Mouse (Mus musculus) ES-CJ7 (cell line): ENCODE results near the gene Nfkbid.
A peak's percentile ranks its signal among the peaks of the same experiment; 100 is the strongest.

Experiments used
- DNase-seq: peaks from one replicate; pipeline ENCODE4 v3.0.0; 2011; ENCODE audit warnings: low read depth, low spot score

Nfkbid gene

GRCm38 (mm10) chr7:30421175-30421889, at the start of gene Nfkbid:
TSS of gene Nfkbid (plus strand) at chr7:30421732.
- DNase-seq = peak; percentile 90

- DNase-seq = peak; percentile 100
Measured at GRCm38 (mm10) chr7:30373501-30373962, 48.0 kb upstream of the Nfkbid start.

- no peak for DNase-seq
Measured at GRCm38 (mm10) chr7:30380061-30380460, 41.5 kb upstream of the Nfkbid start.

GRCm38 (mm10) chr7:30384106-30384505, 37.4 kb upstream of the Nfkbid start:
- peak; percentile 28 for DNase-seq

- no peak for DNase-seq
Measured at GRCm38 (mm10) chr7:30392746-30393520, 28.6 kb upstream of the Nfkbid start.

GRCm38 (mm10) chr7:30393631-30394030, 27.9 kb upstream of the Nfkbid start:
- no peak for DNase-seq

GRCm38 (mm10) chr7:30394379-30394778, 27.2 kb upstream of the Nfkbid start:
- no peak for DNase-seq

- DNase-seq = peak; percentile 50
Measured at GRCm38 (mm10) chr7:30394871-30395270, 26.7 kb upstream of the Nfkbid start.

GRCm38 (mm10) chr7:30399671-30400070, 21.9 kb upstream of the Nfkbid start:
- DNase-seq = no peak

GRCm38 (mm10) chr7:30402343-30402742, 19.2 kb upstream of the Nfkbid start:
- no peak for DNase-seq

GRCm38 (mm10) chr7:30408639-30409038, 12.9 kb upstream of the Nfkbid start:
- DNase-seq = no peak

- DNase-seq = no peak
Measured at GRCm38 (mm10) chr7:30409789-30410188, 11.7 kb upstream of the Nfkbid start.

GRCm38 (mm10) chr7:30411023-30411422, 10.5 kb upstream of the Nfkbid start:
- DNase-seq = no peak

GRCm38 (mm10) chr7:30412735-30413147, 8.8 kb upstream of the Nfkbid start:
- DNase-seq = no peak

- DNase-seq = no peak
Measured at GRCm38 (mm10) chr7:30413596-30413995, 7.9 kb upstream of the Nfkbid start, which contains the start of gene Tyrobp. TSS of gene Tyrobp (plus strand) at chr7:30413760.

- no peak for DNase-seq
Measured at GRCm38 (mm10) chr7:30417856-30418255, 3.7 kb upstream of the Nfkbid start.

- DNase-seq = no peak
Measured at GRCm38 (mm10) chr7:30419561-30420499, 1.7 kb upstream of the Nfkbid start, which contains the start of gene Hcst. TSS of gene Hcst (minus strand) at chr7:30419854.

- DNase-seq = no peak
Measured at GRCm38 (mm10) chr7:30420673-30421072, 859 bp upstream of the Nfkbid start.

- DNase-seq = peak; percentile 91
Measured at GRCm38 (mm10) chr7:30421890-30422435, 431 bp downstream of the Nfkbid start.

- no peak for DNase-seq
Measured at GRCm38 (mm10) chr7:30422560-30422959, 1.0 kb downstream of the Nfkbid start.

- DNase-seq = no peak
Measured at GRCm38 (mm10) chr7:30423071-30423641, 1.6 kb downstream of the Nfkbid start.
